Mouse (Mus musculus) MEL-GATA-1-ER (cell line): ENCODE results near the gene H2afx.
A peak's percentile ranks its signal among the peaks of the same experiment; 100 is the strongest.
"Not testable (repeated sequence)": the region's sequence is repeated elsewhere in the genome, so short reads cannot be mapped to it uniquely, and the experiment has no call there.

Source experiments
- DNase-seq: peaks from one replicate; pipeline ENCODE4 v3.0.0-alpha.2; 2012; ENCODE audit warnings: low read depth; ENCODE audit errors: extremely low read depth

Gene H2afx

DNA sequence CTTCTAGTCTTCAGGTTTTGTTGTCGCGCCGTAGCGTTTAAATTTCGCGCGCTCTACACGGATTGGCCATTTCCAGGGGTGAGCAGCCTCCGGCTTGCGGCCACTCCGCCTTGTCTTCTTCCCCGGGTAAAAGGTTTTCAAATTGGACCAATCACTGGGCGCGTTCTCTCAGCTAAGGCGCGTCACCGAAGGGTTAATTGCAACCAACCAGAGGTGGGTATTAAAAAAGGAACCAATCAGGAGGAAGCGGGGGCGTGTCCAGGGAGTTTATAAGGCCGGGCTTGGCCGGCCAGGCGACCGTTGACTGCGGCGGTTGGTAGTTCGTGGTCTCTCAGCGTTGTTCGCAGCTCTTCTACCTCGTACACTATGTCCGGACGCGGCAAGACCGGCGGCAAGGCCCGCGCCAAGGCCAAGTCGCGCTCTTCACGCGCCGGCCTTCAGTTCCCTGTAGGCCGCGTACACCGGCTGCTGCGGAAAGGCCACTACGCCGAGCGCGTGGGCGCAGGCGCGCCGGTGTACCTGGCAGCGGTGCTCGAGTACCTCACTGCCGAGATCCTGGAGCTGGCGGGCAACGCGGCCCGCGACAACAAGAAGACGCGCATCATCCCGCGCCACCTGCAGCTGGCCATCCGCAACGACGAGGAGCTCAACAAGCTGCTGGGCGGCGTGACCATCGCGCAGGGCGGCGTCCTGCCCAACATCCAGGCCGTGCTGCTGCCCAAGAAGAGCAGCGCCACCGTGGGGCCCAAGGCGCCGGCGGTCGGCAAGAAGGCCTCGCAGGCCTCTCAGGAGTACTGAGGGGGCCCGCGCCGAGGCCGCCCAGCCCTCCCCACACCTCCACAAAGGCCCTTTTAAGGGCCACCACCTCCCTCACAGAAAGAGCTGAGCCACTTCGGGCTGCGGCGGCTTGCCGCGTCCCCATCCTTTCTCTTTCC is at the start of gene H2afx:
Gene H2afx (plus strand): TSS at position 299 of the 935 bp plus-strand sequence.
- peak; percentile 99 for DNase-seq

DNA sequence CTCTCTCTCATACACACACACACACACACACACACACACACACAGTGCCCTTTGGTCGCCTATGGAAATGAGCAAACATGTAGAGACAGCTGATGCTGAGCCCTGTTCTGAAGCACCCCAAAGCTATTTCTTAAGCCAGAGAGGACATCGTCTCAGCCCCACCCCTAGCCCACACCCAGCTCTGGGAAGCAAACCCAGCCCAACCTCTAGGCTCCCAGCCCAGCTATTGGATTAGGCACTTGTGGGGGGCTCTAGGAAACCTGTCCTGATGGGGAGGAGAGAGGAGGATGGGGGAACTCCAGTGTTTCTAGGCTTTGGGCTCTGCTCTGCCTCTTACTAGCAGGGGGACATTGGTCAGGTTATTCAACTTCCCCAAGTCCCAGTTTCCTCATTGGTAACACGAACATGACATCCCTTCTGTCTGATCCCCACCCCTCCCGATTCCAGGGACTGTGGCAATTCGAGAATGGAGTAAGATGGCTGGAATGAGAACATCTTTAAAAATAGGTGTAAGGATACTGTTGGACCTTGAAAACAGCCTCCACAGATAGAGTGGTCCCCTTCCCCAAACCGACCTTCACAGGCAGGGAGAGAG is 48.1 kb upstream of the H2afx start:
- DNase-seq, result peak; percentile 53

DNA sequence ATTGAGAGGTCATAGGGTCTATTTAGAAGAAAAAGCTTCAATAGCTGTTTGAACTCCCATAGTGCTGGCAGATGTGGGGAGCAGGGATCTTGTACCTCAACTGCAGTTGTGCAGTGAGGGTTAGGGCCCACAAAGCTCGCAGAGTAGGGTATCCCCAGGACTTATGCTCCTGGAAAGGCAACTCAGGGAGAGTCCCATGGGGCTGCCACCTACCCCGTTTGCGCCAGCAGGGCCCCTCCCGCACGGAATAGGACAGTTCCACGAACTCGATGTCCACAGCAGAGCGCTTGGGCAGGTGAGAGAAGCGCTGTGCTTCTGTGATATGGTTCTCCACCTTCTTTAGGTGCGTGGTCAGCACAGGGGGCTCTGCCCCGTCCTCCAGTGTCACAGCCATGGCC is 47.5 kb upstream of the H2afx start:
- peak; percentile 25 for DNase-seq

DNA sequence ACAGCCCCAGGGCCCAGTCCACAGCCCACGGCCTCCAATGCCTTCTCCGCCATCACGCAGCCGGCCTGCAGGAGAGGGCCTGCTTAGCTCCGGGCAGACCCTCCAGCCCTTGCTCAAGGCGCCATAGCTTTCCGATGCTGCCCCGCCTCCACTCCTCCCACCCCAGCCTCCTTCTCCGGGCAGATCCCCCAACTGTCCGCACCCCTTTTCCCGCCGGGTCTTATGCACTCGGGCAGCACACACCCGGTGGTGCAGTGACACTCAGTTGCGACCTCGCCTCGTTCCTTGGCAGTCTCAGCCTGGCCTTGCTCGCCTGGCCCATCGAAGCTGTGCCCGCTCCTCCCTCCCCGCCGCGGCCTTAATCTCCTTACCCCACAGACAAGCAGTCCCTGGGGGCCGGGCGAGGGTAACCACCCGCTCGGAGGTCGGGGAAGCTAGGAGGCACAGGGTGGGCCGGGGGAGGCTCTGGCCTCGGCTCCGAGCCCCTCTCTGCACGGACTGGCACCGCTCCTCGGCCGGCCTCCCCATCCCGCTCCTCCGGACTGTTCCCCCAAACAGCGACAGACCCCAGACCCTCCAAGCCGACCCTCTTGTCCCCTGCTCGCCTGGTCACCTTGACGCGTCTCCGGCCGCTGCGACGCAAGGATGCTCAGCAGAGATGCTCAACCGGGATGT is 47.0 kb upstream of the H2afx start:
- no peak for DNase-seq

DNA sequence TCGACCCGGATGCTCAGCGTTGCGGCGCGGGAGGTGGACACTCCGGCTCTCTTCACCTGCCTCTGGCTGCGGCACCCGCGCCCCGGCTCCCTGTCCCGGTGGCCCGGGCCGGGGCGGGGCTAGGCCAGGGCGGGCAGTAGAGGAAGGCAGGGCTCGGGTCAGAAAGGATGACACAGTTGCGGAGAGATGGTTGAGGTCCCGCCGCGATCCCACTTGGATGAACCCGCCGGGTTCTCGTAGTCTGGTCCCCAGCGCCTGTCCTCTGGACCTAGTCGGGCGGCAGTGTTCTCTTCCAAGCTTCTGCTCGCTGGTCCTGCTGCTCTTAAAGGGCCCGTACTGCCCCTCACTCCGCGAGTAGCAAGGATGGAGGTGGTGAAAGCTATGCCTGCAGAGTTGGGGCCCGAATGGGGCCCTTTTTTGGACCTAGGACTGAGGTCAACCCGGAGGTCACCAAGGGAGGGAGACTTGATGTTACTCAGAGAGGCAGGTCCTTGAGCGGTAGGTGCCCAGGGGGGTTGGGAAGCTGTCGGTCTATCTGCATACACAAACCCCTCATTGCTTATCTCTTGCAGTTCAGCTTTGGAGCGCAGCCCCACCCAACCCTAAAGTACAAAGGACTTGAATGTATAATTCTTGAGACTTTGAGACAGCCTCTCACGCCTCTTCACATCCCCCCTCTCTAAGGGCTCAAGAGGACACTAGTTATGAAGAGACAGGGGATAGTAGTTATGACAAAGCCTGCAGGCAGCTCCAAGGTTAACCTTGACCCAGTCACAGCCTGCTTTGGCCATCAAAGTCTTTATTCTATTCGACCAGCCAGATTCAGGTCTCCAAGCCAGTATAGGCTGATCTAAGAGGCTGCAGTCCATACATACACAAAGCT is 46.2 kb upstream of the H2afx start, which contains the start of gene Abcg4:
Gene Abcg4 (minus strand): TSS at position 540 of the 883 bp plus-strand sequence.
- peak; percentile 90 for DNase-seq

DNA sequence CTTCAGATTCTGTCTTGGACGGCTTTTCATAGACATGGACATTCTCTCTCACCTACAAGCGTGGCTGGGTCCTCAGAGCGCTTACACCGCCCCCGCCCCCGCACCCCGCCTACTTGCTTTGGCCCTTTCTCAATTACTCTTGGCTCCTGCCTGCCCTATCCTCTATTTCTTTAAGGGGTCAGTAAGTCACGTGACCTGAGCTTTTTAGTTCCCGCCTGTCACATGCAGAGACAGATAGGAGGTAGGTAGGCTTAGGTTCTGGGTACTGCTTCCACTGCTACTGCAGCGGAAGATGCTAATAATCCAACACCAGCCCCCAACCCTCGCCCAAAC is 45.6 kb upstream of the H2afx start:
- DNase-seq, result peak; percentile 54

DNA sequence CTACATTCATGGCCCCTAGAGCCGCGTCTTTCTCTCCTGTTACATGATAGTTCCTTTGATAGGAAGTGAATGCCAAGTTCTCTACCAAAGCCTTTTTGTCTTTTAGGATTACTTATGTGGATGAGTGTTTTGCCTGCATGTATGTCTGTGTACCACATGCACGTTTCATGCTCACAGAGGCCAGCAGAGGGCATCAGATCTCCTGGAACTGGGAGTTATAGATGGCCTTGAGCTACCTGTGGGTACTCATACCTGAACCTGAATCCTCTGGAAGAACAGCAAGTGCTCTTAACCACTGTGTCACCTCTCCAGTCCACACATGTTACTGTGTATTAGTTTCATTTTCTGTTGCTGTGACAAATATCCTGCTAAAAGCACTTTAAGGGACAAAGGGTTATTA is 42.0 kb upstream of the H2afx start:
- DNase-seq, result no peak

DNA sequence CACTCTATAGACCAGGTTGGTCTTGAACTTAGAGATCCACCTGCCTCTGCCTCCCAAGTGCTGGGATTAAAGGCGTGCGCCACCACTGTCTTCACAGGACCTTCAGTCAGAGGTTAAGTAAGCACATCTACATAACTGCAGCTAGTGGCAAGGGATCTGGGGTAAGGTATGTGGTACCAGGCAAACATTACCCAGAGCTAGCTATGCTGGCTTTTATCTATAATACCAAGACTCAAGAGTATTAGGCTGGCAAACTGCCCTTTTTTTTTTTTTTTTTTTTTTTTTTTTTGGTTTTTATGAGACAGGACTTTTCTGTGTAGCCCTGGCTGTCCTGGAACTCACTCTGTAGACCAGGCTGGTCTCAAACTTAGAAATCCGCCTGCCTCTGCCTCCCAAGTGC is 34.5 kb upstream of the H2afx start:
- not testable (repeated sequence) for DNase-seq

DNA sequence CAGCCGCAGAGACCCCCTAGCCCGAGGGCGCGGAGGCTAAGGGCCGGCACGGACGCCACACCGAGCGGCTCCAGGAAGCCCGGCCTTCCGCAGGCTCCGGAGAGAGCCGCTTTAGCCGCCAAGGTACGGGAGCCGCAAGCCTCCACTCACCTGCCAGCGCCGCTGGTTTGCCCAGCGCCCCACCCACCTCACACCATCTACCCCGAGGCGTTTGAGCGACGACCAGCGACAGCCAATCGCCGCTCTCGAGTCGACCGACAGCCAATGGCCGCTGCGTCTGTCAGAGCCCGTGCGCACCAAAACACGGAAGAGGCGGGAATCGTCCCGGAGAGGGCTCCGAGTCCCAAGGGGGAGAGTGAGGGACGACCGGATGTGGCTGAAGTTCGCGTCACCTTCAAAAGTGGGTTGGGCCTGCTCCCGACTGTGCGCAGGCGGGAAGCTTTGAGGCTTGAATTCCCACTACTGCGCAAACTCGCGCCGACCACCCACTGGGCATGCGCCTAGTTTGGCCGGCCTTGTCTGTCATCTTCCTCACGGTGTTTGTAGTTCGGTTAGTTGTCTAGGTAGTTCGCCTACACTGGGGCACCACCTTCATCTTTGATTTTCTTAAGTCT is 28.9 kb upstream of the H2afx start, which contains the start of gene Hinfp:
Gene Hinfp (minus strand): TSS at position 206 of the 614 bp plus-strand sequence.
- DNase-seq, result peak; percentile 98

DNA sequence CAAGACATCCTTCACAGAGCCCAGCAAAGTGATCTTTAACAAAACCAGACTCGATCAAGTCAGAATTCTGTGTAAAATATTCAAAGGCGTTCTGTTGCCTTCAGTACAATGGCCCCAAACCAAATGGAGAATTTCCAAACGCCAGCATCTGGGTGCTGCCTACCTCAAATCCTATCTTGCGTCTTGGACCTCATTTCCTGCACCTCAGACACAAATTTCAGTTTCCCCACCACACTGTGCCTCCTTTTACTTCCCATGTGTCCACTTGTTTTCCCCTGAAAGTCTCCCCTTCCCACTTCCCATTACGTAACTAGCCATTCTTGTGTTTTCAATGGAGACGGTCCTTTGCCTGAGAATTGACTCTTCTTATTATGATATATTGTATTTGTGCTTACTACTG is 28.0 kb upstream of the H2afx start:
- no peak for DNase-seq

DNA sequence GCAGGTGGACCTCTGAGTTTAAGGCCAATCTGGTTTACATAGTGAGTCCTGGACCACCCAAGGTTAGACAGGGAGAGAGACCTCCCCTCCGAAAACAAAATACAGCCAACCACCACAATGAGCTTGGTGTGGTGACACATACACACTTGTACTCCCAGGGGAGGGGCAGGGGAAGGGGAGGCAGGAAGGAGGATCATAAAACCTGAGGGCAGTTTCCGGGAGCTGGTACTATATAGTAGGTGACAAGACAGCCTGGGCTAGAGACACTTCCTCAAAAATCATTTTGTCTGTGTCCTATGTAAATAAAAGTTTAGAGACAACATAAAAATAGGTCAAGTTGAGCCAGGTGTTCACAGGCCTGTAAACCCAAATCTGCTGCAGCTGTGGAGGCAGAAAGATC is 27.2 kb upstream of the H2afx start:
- no peak for DNase-seq

DNA sequence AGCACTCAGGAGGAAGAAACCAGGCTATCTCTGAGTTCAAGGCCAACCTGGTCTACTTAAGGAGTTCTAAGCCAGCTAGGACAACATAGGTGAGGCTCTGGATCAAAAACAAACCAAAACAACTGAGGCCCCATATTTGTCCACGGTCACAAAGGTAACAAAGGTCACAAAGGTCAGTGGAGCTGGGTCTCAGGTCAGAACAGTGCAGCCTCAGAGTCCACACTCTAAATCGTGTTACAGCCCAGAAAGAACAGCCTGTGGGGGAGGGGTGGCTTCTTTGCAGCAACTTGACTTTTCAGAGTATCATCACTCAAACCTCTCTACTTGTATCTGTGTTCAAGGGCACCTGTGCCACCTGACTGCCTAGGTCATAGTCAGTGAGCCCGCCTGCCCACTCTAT is 24.7 kb upstream of the H2afx start:
- DNase-seq, result no peak

DNA sequence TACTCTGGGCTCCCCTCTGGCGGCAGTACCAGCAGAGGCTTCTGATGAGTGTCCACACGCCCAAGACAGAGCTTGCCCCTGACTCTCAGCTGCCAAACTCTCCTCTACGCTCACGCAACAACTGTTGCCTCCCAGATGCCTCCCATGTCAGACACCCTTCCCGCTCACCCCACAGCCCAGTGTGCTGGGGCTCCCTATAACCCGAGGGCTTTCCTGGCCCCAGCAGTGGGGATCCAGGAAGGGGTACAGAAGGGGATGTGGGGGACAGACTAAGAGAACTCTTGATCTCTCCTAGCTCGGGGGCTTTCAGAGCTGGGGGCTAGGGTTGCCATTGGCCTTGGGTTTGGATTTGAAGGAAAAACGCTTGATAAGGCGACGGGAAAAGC is 23.8 kb upstream of the H2afx start:
- no peak for DNase-seq

DNA sequence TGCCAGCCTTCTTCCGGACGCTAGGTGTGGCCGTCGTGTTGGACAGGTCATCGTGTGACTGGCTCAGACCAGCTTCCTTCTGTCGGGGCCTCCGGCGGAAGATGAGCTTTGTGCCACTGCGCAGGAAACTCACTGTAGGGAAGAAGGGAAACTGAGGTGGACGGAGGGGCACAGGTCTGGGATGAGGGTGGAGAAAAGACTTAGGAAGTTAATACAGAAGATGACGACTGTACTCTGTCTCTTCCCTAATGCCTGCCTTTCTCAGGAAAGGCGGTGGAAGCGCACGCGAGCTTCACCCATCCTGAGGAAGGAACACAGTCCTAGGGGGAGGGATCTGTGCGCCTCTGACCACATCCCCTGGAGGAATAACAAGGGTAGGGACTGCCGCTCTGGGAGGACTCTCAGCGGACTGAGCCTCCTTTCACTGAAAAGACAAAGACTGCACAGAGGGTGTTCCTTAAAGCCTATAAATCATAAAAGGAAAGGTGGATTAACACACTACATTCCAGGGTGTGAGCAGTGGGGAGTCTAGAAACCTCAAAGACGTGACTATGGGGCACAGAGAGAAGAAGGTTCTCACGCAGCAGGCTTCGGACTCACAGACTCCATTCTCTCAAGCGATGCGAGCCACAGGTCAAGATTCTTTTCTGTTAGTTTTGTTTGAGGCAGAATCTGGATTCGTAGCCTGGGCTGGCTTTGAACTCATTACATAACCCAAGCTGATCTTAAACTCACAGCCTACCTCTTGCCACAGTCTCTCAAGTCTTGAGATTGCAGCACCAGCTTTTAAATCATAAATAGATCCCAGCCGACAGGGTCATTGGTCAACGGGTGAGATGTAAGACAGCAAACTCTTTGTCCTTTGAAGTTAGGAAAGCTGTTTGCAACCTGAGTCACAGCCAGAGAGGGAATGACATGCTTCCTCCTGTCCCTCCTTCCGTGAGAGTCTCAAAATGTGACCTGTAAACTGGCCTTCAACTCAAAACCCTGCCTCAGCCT is 23.1 kb upstream of the H2afx start:
- no peak for DNase-seq

DNA sequence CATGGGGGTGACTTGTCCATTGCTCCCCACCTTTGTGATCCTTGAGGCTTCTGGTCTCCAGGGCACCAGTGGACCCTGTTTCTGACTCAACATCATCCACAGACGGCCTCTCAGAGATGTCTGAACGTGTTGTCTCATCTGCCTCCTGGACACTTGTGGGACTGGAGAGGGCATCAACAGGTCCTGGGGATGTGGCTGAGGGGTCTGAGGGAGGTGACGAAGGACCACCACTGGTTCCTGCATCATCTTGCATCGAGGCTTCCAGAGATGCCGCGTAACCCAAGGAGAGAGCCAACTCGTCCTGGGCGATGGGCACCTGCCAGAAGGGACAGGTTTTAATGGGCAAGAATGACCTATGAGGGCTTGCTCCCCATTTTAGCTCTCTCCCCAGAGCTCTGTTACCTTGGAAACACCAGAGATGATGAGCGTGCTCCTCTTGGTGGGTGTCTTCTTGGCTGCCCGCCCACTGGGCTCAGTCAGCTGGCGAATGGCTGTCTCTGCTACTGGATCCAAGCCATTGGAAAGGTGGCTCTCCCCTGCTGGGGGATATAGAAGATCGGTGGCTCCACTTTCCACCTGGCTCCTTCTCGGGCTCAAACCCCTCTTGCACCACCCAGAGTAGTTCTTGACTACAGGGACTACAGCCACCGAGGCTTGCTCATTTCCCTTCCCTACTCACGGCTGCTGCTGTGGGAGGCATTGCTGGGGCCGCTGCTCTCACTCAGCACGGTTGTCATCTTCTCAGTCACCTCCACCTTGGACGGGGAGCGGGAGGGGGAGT is 20.8 kb upstream of the H2afx start:
- no peak for DNase-seq

DNA sequence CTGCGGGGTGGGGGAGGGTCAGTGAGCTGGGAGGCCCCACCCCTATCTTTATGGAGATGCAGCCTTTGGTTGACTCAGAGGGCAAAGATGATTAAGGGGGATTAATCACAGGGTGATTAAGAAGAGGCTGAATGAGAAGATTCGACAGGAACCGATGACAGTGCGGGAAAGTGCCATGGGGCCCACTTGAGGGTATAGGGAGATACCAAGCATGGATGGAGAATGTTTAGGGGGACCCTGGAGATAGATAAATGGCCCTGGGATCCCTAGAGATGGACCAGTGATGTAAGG is 20.3 kb upstream of the H2afx start:
- no peak for DNase-seq

DNA sequence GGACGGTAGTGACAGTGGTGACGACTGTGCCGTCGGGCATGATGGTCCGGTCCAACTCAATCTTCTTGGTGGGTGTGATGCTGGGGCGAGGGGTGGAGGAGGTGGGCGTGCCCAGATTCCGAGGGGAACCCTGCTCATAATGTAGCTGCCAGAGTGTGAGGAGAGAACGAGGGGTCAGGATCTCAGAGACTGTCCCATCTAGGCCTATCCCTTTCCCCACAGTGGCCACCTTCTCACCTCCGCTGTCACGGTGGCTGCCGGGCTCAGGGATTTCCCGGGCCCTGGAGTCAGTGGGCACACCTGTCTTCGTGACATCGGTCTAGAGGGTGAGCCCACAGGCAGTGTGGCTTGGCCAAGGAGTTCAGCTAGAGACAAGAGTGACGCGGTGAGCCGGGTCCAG is 19.6 kb upstream of the H2afx start:
- no peak for DNase-seq

DNA sequence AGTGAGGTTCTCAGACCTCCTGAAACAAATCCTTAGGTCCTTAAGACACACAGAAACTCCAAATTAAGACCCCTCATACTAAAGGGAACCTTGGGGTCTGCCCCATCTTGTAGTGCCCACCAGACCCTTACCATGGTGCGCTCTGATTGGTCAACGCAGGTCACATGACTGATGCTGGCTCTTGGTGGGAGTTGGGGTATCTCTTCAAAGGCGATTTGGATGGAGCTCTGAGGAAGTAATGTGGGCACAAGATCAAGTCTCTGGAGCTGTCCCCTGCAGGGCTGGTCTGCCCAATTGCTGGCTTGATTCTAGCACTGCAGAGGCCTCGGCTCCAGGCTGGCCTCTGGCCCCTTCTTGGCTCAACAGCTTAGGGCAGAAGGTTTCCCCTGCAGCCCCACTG is 17.0 kb upstream of the H2afx start:
- DNase-seq, result no peak
